Mouse (Mus musculus) limb, embryonic 14.5 days (tissue): Measurements from ENCODE around the gene Sema4f. TPM values are rescaled to one million over a fixed set of nuclear protein-coding genes. Genes with fewer than 3 reads are reported as not detected.

Experiments
- ATAC-seq: fragments of 200-750 bp; cut with Nextera tagmentation; 2 replicates; pipeline ENCODE4 v1.8.0; 2017; ENCODE audit warnings: low read depth, moderate number of reproducible peaks, moderate TSS enrichment; ENCODE audit not compliant: low FRiP score
- DNase-seq: peaks from one replicate; pipeline ENCODE4 v3.0.0-alpha.2; 2015; ENCODE audit warnings: low spot score
- H3K27ac ChIP-seq: fragments of 300-500 bp; sonication (generic); replicated peaks from 2 replicates; pipeline ENCODE4 v1.5.1; 2014; ENCODE audit warnings: low read depth, mild to moderate bottlenecking, low read length, moderate library complexity, mixed read lengths
- H3K27me3 ChIP-seq: fragments of 300-500 bp; sonication (generic); 2 replicates; pipeline ENCODE4 v1.6.1; 2014; ENCODE audit warnings: low read length, mixed read lengths; ENCODE audit not compliant: control insufficient read depth, insufficient read depth
- H3K36me3 ChIP-seq: fragments of 300-500 bp; sonication (generic); 2 replicates; pipeline ENCODE4 v1.6.1; 2014; ENCODE audit warnings: mild to moderate bottlenecking, low read length, moderate library complexity, mixed read lengths; ENCODE audit not compliant: control insufficient read depth, insufficient read depth
- H3K4me1 ChIP-seq: fragments of 300-500 bp; sonication (generic); 2 replicates; pipeline ENCODE4 v1.6.1; 2014; ENCODE audit warnings: antibody characterized with exemption, low read length, mixed read lengths; ENCODE audit not compliant: control insufficient read depth, insufficient read depth
- H3K4me2 ChIP-seq: fragments of 300-500 bp; sonication (generic); replicated peaks from 2 replicates; pipeline ENCODE4 v1.6.1; 2014; ENCODE audit warnings: low read depth, mild to moderate bottlenecking, low read length, moderate library complexity; ENCODE audit not compliant: severe bottlenecking
- H3K4me3 ChIP-seq: fragments of 300-500 bp; sonication (generic); replicated peaks from 2 replicates; pipeline ENCODE4 v1.5.1; 2014; ENCODE audit warnings: low read length
- H3K9ac ChIP-seq: fragments of 300-500 bp; sonication (generic); 2 replicates; pipeline ENCODE4 v1.6.1; 2014; ENCODE audit warnings: mild to moderate bottlenecking, low read depth, low read length, moderate library complexity; ENCODE audit not compliant: severe bottlenecking
- H3K9me3 ChIP-seq: fragments of 300-500 bp; sonication (generic); 2 replicates; pipeline ENCODE4 v1.6.1; 2016; ENCODE audit warnings: low read length; ENCODE audit not compliant: control insufficient read depth
- POLR2A ChIP-seq: fragments of 200-500 bp; IDR thresholded peaks from 2 replicates; pipeline ENCODE4 v1.8.0; 2012; ENCODE audit warnings: inconsistent platforms, mild to moderate bottlenecking, moderate library complexity, borderline replicate concordance; ENCODE audit not compliant: insufficient read depth, insufficient read length; ENCODE audit errors: extremely low read depth
- WGBS: fragments of 180-500 bp; shearing (Covaris S2); extraction: QIAGEN DNeasy Blood & Tissue Kit; methylation state at CpG from one replicate; pipeline ENCODE4 v1.1.7; 2014; 5-methylcytosine and 5-hydroxymethylcytosine counted together
- polyA plus RNA-seq, 2 experiments: library from polyadenylated mRNA; depleted of rRNA in 1 of 2; stranded (reverse) in 1 of 2; unstranded in 1 of 2; fragments of >200 nt; fragmentation: Nextera tagmentation in 1 of 2; extraction: Ambion mirVana in 1 of 2; gene quantifications; 2 replicates each; pipeline versions ENCODE4 v1.2.1 to v1.2.3; 2012 to 2014

Sema4f gene
- polyA plus RNA-seq, 2 experiments = 1.1 to 3.2 TPM

GRCm38 (mm10) chr6:82892540-82892939, 47.0 kb downstream of the Sema4f start:
- 85% methylated on average over 2 of the region's 2 CpGs for WGBS
- TF ChIP-seq POLR2A = no peak
- Histone ChIP-seq H3K27me3 (no peaks in the 10 kb centered on the region), H3K9me3 (no peaks in the 10 kb centered on the region), H3K4me3 (no peak overlapping the region), H3K36me3 (no peaks in the 10 kb centered on the region), H3K9ac (no peak overlapping the region), H3K4me2 (no peak overlapping the region), H3K4me1 (peaks cover 4% of the 10 kb centered on the region; the same call in 1 of the 2 replicates), H3K27ac (no peak overlapping the region)
- ATAC-seq = no peak
- DNase-seq = no peak

GRCm38 (mm10) chr6:82891488-82891887, 48.1 kb downstream of the Sema4f start:
- no peak for ATAC-seq
- no peaks in the 10 kb centered on the region for H3K36me3 ChIP-seq

GRCm38 (mm10) chr6:82886330-82886729, 53.2 kb downstream of the Sema4f start:
- peaks cover 2% of the 10 kb centered on the region; the same call in 1 of the 2 replicates for H3K4me1 ChIP-seq
- no peak overlapping the region for H3K27ac ChIP-seq
- H3K9me3 ChIP-seq = no peaks in the 10 kb centered on the region
- ATAC-seq = no peak
- WGBS = 91% methylated on average over 4 of the region's 4 CpGs
- no peaks in the 10 kb centered on the region for H3K27me3 ChIP-seq
- no peaks in the 10 kb centered on the region for H3K36me3 ChIP-seq
- H3K4me3 ChIP-seq = no peak overlapping the region
- no peak overlapping the region for H3K4me2 ChIP-seq
- DNase-seq = no peak
- TF ChIP-seq POLR2A = no peak
- H3K9ac ChIP-seq = no peak overlapping the region

More at GRCm38 (mm10) chr6:82891488-82891887, 48.1 kb downstream of the Sema4f start:
- no peak overlapping the region for H3K27ac ChIP-seq
- no peak for DNase-seq
- H3K9me3 ChIP-seq = no peaks in the 10 kb centered on the region
- H3K9ac ChIP-seq = no peak overlapping the region
- H3K4me1 ChIP-seq = peaks cover 4% of the 10 kb centered on the region; the same call in 1 of the 2 replicates
- no peaks in the 10 kb centered on the region for H3K27me3 ChIP-seq
- no peak overlapping the region for H3K4me3 ChIP-seq
- 48% methylated on average over 6 of the region's 6 CpGs for WGBS
- TF ChIP-seq POLR2A = no peak
- H3K4me2 ChIP-seq = no peak overlapping the region

- 0 out of 2 replicates have a peak, but pooled peaks cover 2% of the 10 kb centered on the region for H3K4me1 ChIP-seq
- no peaks in the 10 kb centered on the region for H3K36me3 ChIP-seq
- no peaks in the 10 kb centered on the region for H3K9me3 ChIP-seq
- ATAC-seq (no peak), DNase-seq (no peak)
- H3K9ac ChIP-seq = no peak overlapping the region
- no peak overlapping the region for H3K4me2 ChIP-seq
- no peak for TF ChIP-seq POLR2A
- WGBS = 80% methylated on average over 4 of the region's 4 CpGs
- no peak overlapping the region for H3K27ac ChIP-seq
- no peaks in the 10 kb centered on the region for H3K27me3 ChIP-seq
- H3K4me3 ChIP-seq = no peak overlapping the region
These were observed 53.7 kb downstream of the Sema4f start for GRCm38 (mm10) chr6:82885909-82886308.

GRCm38 (mm10) chr6:82885441-82885840, 54.1 kb downstream of the Sema4f start:
- Histone ChIP-seq H3K27ac (no peak overlapping the region), H3K4me1 (0 out of 2 replicates have a peak, but pooled peaks cover 2% of the 10 kb centered on the region), H3K4me3 (no peak overlapping the region), H3K4me2 (no peak overlapping the region), H3K9me3 (no peaks in the 10 kb centered on the region), H3K27me3 (no peaks in the 10 kb centered on the region), H3K36me3 (no peaks in the 10 kb centered on the region), H3K9ac (no peak overlapping the region)
- TF ChIP-seq POLR2A = no peak
- 77% methylated on average over 2 of the region's 2 CpGs for WGBS
- DNase-seq (no peak), ATAC-seq (no peak)

GRCm38 (mm10) chr6:82884570-82884969, 55.0 kb downstream of the Sema4f start:
- H3K27ac ChIP-seq = no peak overlapping the region
- 52% methylated on average over 3 of the region's 3 CpGs for WGBS
- H3K36me3 ChIP-seq = no peaks in the 10 kb centered on the region
- DNase-seq (no peak), ATAC-seq (no peak)
- no peak overlapping the region for H3K4me2 ChIP-seq
- no peak overlapping the region for H3K4me3 ChIP-seq
- no peak overlapping the region for H3K9ac ChIP-seq
- TF ChIP-seq POLR2A = no peak
- no peaks in the 10 kb centered on the region for H3K9me3 ChIP-seq
- 0 out of 2 replicates have a peak, but pooled peaks cover 2% of the 10 kb centered on the region for H3K4me1 ChIP-seq
- H3K27me3 ChIP-seq = no peaks in the 10 kb centered on the region
